Mouse (Mus musculus): ENCODE measurements around the gene Pkmyt1. TPM values are rescaled to one million over a fixed set of nuclear protein-coding genes. Genes with fewer than 3 reads are reported as not detected.

Pkmyt1 gene
- polyA plus RNA-seq, 3 experiments from 2014 or later: 7.5 to 18.5 (median 11.3) TPM

GRCm38 (mm10) chr17:23722376-23723125 is 3.6 kb upstream of the Pkmyt1 start, which contains the start of gene 1520401A03Rik:
Gene 1520401A03Rik (minus strand): TSS chr17:23722783.
- ATAC-seq: no peak

GRCm38 (mm10) chr17:23725477-23725876 is 659 bp upstream of the Pkmyt1 start:
- no peak for ATAC-seq

- no peak for ATAC-seq
Observed at GRCm38 (mm10) chr17:23726758-23727142, 614 bp downstream of the Pkmyt1 start.

GRCm38 (mm10) chr17:23730441-23730840 is 4.3 kb downstream of the Pkmyt1 start:
- no peak for ATAC-seq

- ATAC-seq: no peak
Observed at GRCm38 (mm10) chr17:23734341-23734740, 8.2 kb downstream of the Pkmyt1 start.

- ATAC-seq: no peak
Observed at GRCm38 (mm10) chr17:23737493-23738445, 11.6 kb downstream of the Pkmyt1 start.

GRCm38 (mm10) chr17:23738836-23739201 is 12.7 kb downstream of the Pkmyt1 start:
- ATAC-seq: no peak

GRCm38 (mm10) chr17:23739202-23740135 is 13.3 kb downstream of the Pkmyt1 start:
- ATAC-seq: peak; percentile 26

GRCm38 (mm10) chr17:23740136-23740584 is 14.0 kb downstream of the Pkmyt1 start:
- ATAC-seq: peak; percentile 81

GRCm38 (mm10) chr17:23740598-23741021 is 14.5 kb downstream of the Pkmyt1 start, which contains the start of gene Paqr4:
Gene Paqr4 (minus strand): TSS chr17:23740867.
- peak; percentile 26 for ATAC-seq

- no peak for ATAC-seq
Observed at GRCm38 (mm10) chr17:23741359-23742209, 15.4 kb downstream of the Pkmyt1 start.

GRCm38 (mm10) chr17:23742210-23742793 is 16.2 kb downstream of the Pkmyt1 start:
- peak; percentile 25 for ATAC-seq

GRCm38 (mm10) chr17:23742941-23743340 is 16.8 kb downstream of the Pkmyt1 start:
- ATAC-seq: no peak

- ATAC-seq: no peak
Observed at GRCm38 (mm10) chr17:23744076-23744475, 17.9 kb downstream of the Pkmyt1 start.

GRCm38 (mm10) chr17:23744651-23745050 is 18.5 kb downstream of the Pkmyt1 start:
- no peak for ATAC-seq

- no peak for ATAC-seq
Observed at GRCm38 (mm10) chr17:23745301-23746251, 19.4 kb downstream of the Pkmyt1 start, which contains the start of gene Kremen2. Gene Kremen2 (minus strand): TSS chr17:23745833.

GRCm38 (mm10) chr17:23746311-23746710 is 20.2 kb downstream of the Pkmyt1 start:
- ATAC-seq: peak; percentile 25

- no peak for ATAC-seq
Observed at GRCm38 (mm10) chr17:23746767-23747166, 20.6 kb downstream of the Pkmyt1 start.

GRCm38 (mm10) chr17:23747471-23747870 is 21.3 kb downstream of the Pkmyt1 start:
- ATAC-seq: no peak

Measured in inflammation-experienced regulatory T-cells, adult 6 months (primary cell).